ENCODE assay signal across 8 mouse cellular contexts in the genomic region with DNA sequence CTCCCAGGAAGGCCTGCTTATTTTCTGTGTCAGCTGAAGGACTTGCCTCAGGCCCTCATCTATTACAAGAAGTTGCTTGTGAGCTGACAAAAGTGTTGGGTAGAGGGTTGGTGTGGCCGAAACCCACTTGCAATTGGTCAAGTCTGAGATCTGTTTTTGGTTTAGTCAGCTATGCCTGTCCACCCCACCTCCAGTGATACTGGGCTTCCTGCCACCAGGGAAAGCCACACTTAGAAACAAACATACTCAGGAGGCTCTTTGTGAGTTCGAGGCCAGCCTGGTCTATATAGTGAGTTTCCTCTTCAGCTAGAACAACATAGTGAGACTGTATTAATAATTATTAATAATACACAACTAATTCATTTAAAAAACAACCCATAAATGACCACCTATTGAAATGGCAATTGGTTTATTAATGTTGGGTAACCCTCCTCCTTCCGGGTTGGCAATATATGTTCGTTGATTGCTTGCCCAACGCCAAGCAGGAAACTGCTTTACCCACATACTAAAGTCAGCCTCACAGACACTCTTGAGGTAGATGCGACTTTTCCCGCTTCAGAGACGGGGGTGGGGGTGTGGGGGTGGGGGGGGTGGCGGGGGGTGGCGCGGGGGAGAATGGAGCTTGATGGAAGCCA. TPM values are rescaled to one million over a fixed set of nuclear protein-coding genes. Genes with fewer than 3 reads are reported as not detected.
DNase-seq lines count a peak whose midpoint lies in the region; ATAC-seq and TF ChIP-seq lines count a peak whose summit lies in the region.
"Had no signal": no experiment of that assay in that cellular context is flagged by ENCODE, and none has a peak within 500 bp of the region (broad histone marks: within the 10 kb centered on the region; RNA-seq: fewer than 3 reads in every experiment).

No protein-coding gene starts in this region.

- H3K9ac ChIP-seq in forebrain, embryonic 16.5 days (replicated peaks; ENCODE audit: low read depth, low read length), result peak overlapping the region; percentile 72
- no peak overlapping the region; the same call in 1 of the 2 replicates for H3K9ac ChIP-seq in liver, embryonic 15.5 days
- no peak overlapping the region for H3K9ac ChIP-seq in stomach, postnatal 0 days (ENCODE audit: low read length)

- H3K27me3 ChIP-seq in thymus, adult 2 months (ENCODE audit: control insufficient read depth, insufficient read depth, low read length), result 0 out of 2 replicates have a peak, but pooled peaks cover under 1% of the 10 kb centered on the region
- peaks cover 28% of the 10 kb centered on the region for H3K27me3 ChIP-seq in forebrain, embryonic 16.5 days (replicated peaks; ENCODE audit: control insufficient read depth, insufficient read depth, low read length)
- H3K27me3 ChIP-seq in liver, embryonic 15.5 days, result peaks cover 65% of the 10 kb centered on the region
- H3K27me3 ChIP-seq in stomach, postnatal 0 days (ENCODE audit: control insufficient read depth, insufficient read depth, low read length), result no peaks in the 10 kb centered on the region; the same call in 1 of the 2 replicates

- H3K27ac ChIP-seq in thymus, adult 2 months (ENCODE audit: control insufficient read depth, insufficient read depth, low read length), result no peak overlapping the region
- H3K27ac ChIP-seq in forebrain, embryonic 16.5 days (ENCODE audit: low read length), result no peak overlapping the region
- 0 out of 2 replicates have a peak overlapping the region, but pooled peaks have one; percentile 24 for H3K27ac ChIP-seq in liver, embryonic 15.5 days (replicated peaks)
- no peak overlapping the region for H3K27ac ChIP-seq in stomach, postnatal 0 days (replicated peaks)

- peak overlapping the region; percentile 77 for H3K4me2 ChIP-seq in forebrain, embryonic 16.5 days (ENCODE audit: low read length)
- H3K4me2 ChIP-seq in liver, embryonic 15.5 days, result peak overlapping the region; percentile 95
- H3K4me2 ChIP-seq in stomach, postnatal 0 days (replicated peaks; ENCODE audit: low read depth), result peak overlapping the region; percentile 87

- no peak for TF ChIP-seq EP300 in stomach, postnatal 0 days (optimal IDR thresholded peaks at IDR 0.05)

- no peak for TF ChIP-seq POLR2A in thymus, adult 2 months (IDR thresholded peaks at IDR 0.05; ENCODE audit: control insufficient read depth, extremely low read depth, insufficient read depth, low read length, poor library complexity)

- TF ChIP-seq CTCF in thymus, adult 2 months (IDR thresholded peaks at IDR 0.05; ENCODE audit: borderline replicate concordance, control insufficient read depth, extremely low read depth, insufficient read depth, low read length, poor library complexity), result no peak
- no peak for TF ChIP-seq CTCF in stomach, postnatal 0 days (IDR thresholded peaks at IDR 0.05; ENCODE audit: low read depth)

- no peaks in the 10 kb centered on the region for H3K9me3 ChIP-seq in forebrain, embryonic 16.5 days (ENCODE audit: control insufficient read depth, low read length)
- no peaks in the 10 kb centered on the region for H3K9me3 ChIP-seq in liver, embryonic 15.5 days (replicated peaks)
- no peaks in the 10 kb centered on the region for H3K9me3 ChIP-seq in stomach, postnatal 0 days (ENCODE audit: control insufficient read depth, low read length)

- H3K4me1 ChIP-seq in thymus, adult 2 months (replicated peaks; ENCODE audit: control insufficient read depth, insufficient read depth, low read length), result peaks cover 5% of the 10 kb centered on the region
- H3K4me1 ChIP-seq in forebrain, embryonic 16.5 days (replicated peaks; ENCODE audit: control insufficient read depth, insufficient read depth, low read length), result peaks cover 7% of the 10 kb centered on the region
- H3K4me1 ChIP-seq in liver, embryonic 15.5 days (replicated peaks), result peaks cover 26% of the 10 kb centered on the region
- no peaks in the 10 kb centered on the region; the same call in 1 of the 2 replicates for H3K4me1 ChIP-seq in stomach, postnatal 0 days (replicated peaks; ENCODE audit: control insufficient read depth, insufficient read depth)

- no peak for ATAC-seq in forebrain, embryonic 16.5 days
- ATAC-seq in liver, embryonic 15.5 days (ENCODE audit: insufficient read depth), result no peak
- ATAC-seq in stomach, postnatal 0 days (ENCODE audit: low FRiP score, low TSS enrichment), result no peak

- H3K36me3 ChIP-seq in thymus, adult 2 months (ENCODE audit: control insufficient read depth, insufficient read depth, low read length), result no peaks in the 10 kb centered on the region
- no peaks in the 10 kb centered on the region for H3K36me3 ChIP-seq in forebrain, embryonic 16.5 days (ENCODE audit: control insufficient read depth, insufficient read depth)
- no peaks in the 10 kb centered on the region for H3K36me3 ChIP-seq in liver, embryonic 15.5 days (replicated peaks)
- no peaks in the 10 kb centered on the region for H3K36me3 ChIP-seq in stomach, postnatal 0 days (ENCODE audit: control insufficient read depth, insufficient read depth, low read length)

- peak overlapping the region; percentile 59 for H3K4me3 ChIP-seq in thymus, adult 2 months (ENCODE audit: control insufficient read depth, insufficient read depth, low read length)
- peak overlapping the region; percentile 72 for H3K4me3 ChIP-seq in forebrain, embryonic 16.5 days (replicated peaks; ENCODE audit: low read length)
- H3K4me3 ChIP-seq in liver, embryonic 15.5 days (replicated peaks), result peak overlapping the region; percentile 71
- peak overlapping the region; percentile 60 for H3K4me3 ChIP-seq in stomach, postnatal 0 days (ENCODE audit: low read depth, low read length)

- WGBS in thymus, adult 2 months, result 20% methylated on average over 11 of the region's 11 CpGs
- WGBS in forebrain, embryonic 16.5 days, result 33% methylated on average over 11 of the region's 11 CpGs
- 20% methylated on average over 11 of the region's 11 CpGs for WGBS in liver, embryonic 15.5 days (ENCODE audit: insufficient replicate concordance)
- 26% methylated on average over 11 of the region's 11 CpGs for WGBS in stomach, postnatal 0 days

- no peak for DNase-seq in thymus, adult 2 months
- DNase-seq in thymus, postnatal 14 days, result no peak
- DNase-seq in stomach, postnatal 0 days (ENCODE audit: low spot score), result no peak
- DNase-seq in adrenal gland, postnatal 36 days, result no peak
- DNase-seq in right cerebral cortex, postnatal 25 days, result no peak

RNA-seq across cellular contexts. Expression of a gene that starts 2.1 kb away (rescaled TPM):
- polyA plus RNA-seq in thymus, adult 2 months (2012; rRNA removed), result 1.9 and 2.0 TPM in 2 replicates
- polyA plus RNA-seq in forebrain, embryonic 16.5 days (2015; fragmentation: Nextera tagmentation; extraction: Ambion mirVana), result 0.26 and 1.0 TPM in 2 replicates
- polyA plus RNA-seq in liver, embryonic 15.5 days (2015; fragmentation: Nextera tagmentation; extraction: Ambion mirVana), result 2.3 and 2.7 TPM in 2 replicates
- polyA plus RNA-seq in stomach, postnatal 0 days (2015; fragmentation: Nextera tagmentation; extraction: Ambion mirVana), result 0.68 and 0.98 TPM in 2 replicates
- total RNA-seq in adrenal gland, postnatal 36 days (2021), result under 1 TPM; 0.30 to 0.43 TPM

RNA-seq across cellular contexts. Expression of a gene that starts 10.3 kb away (rescaled TPM):
- 0.10 and 0.12 TPM in 2 replicates for polyA plus RNA-seq in thymus, adult 2 months (2012; rRNA removed)
- 0.39 and 0.81 TPM in 2 replicates for polyA plus RNA-seq in forebrain, embryonic 16.5 days (2015; fragmentation: Nextera tagmentation; extraction: Ambion mirVana)
- polyA plus RNA-seq in liver, embryonic 15.5 days (2015; fragmentation: Nextera tagmentation; extraction: Ambion mirVana), result not detected in 2 replicates
- polyA plus RNA-seq in stomach, postnatal 0 days (2015; fragmentation: Nextera tagmentation; extraction: Ambion mirVana), result 0.11 and 0.21 TPM in 2 replicates
- not detected for total RNA-seq in adrenal gland, postnatal 36 days (2021)
- total RNA-seq: heart, postnatal 4 days had no signal

RNA-seq across cellular contexts. Expression of a gene that starts 23.3 kb away (rescaled TPM):
- polyA plus RNA-seq in thymus, adult 2 months (2012; rRNA removed), result 6.0 and 8.2 TPM in 2 replicates
- 1.8 and 1.9 TPM in 2 replicates for polyA plus RNA-seq in forebrain, embryonic 16.5 days (2015; fragmentation: Nextera tagmentation; extraction: Ambion mirVana)
- polyA plus RNA-seq in liver, embryonic 15.5 days (2015; fragmentation: Nextera tagmentation; extraction: Ambion mirVana), result 0.39 and 0.41 TPM in 2 replicates
- 5.6 and 6.4 TPM in 2 replicates for polyA plus RNA-seq in stomach, postnatal 0 days (2015; fragmentation: Nextera tagmentation; extraction: Ambion mirVana)
- 10 to 100 TPM; 11.0 to 12.7 TPM for total RNA-seq in adrenal gland, postnatal 36 days (2021)

RNA-seq across cellular contexts. Expression of a gene that starts 30.6 kb away (rescaled TPM):
- 1.2 and 5.3 TPM in 2 replicates for polyA plus RNA-seq in thymus, adult 2 months (2012; rRNA removed)
- 24.7 and 31.4 TPM in 2 replicates for polyA plus RNA-seq in forebrain, embryonic 16.5 days (2015; fragmentation: Nextera tagmentation; extraction: Ambion mirVana)
- 0.12 and 0.22 TPM in 2 replicates for polyA plus RNA-seq in liver, embryonic 15.5 days (2015; fragmentation: Nextera tagmentation; extraction: Ambion mirVana)
- polyA plus RNA-seq in stomach, postnatal 0 days (2015; fragmentation: Nextera tagmentation; extraction: Ambion mirVana), result 0.69 and 1.1 TPM in 2 replicates
- total RNA-seq in adrenal gland, postnatal 36 days (2021), result 10 to 100 TPM; 12.0 to 13.6 TPM

RNA-seq across cellular contexts. Expression of a gene that starts 33.3 kb away (rescaled TPM):
- polyA plus RNA-seq in thymus, adult 2 months (2012; rRNA removed), result 17.1 and 20.0 TPM in 2 replicates
- 8.8 and 17.1 TPM in 2 replicates for polyA plus RNA-seq in forebrain, embryonic 16.5 days (2015; fragmentation: Nextera tagmentation; extraction: Ambion mirVana)
- polyA plus RNA-seq in liver, embryonic 15.5 days (2015; fragmentation: Nextera tagmentation; extraction: Ambion mirVana), result 3.7 and 3.9 TPM in 2 replicates
- polyA plus RNA-seq in stomach, postnatal 0 days (2015; fragmentation: Nextera tagmentation; extraction: Ambion mirVana), result 2.8 and 4.0 TPM in 2 replicates
- total RNA-seq in adrenal gland, postnatal 36 days (2021), result 10 to 100 TPM; 62.2 to 78.5 TPM
